Comparison of ENCODE assay signal across 31 mouse cellular contexts in genomic region chr12:46021546-46021910, GRCm38 (mm10).
DNase-seq lines count a peak whose midpoint lies in the region; ATAC-seq and TF ChIP-seq lines count a peak whose summit lies in the region.
"Had no signal": no experiment of that assay in that cellular context is flagged by ENCODE, and none has a peak within 500 bp of the region (broad histone marks: within the 10 kb centered on the region; RNA-seq: fewer than 3 reads in every experiment).

No protein-coding gene starts in this region.

- TF ChIP-seq EP300 in liver, postnatal 0 days (IDR thresholded peaks at IDR 0.05; ENCODE audit: low read depth) = no peak

- no peak for TF ChIP-seq CTCF in forebrain, postnatal 0 days (IDR thresholded peaks at IDR 0.05; ENCODE audit: low read depth)
- no peak for TF ChIP-seq CTCF in brain, embryonic 14.5 days (IDR thresholded peaks at IDR 0.05; ENCODE audit: borderline replicate concordance, extremely low read depth, insufficient read depth, insufficient read length)
- no peak for TF ChIP-seq CTCF in liver, postnatal 0 days (IDR thresholded peaks at IDR 0.05; ENCODE audit: low read depth)

- H3K9me3 ChIP-seq in forebrain, embryonic 13.5 days (replicated peaks) = no peaks in the 10 kb centered on the region
- no peaks in the 10 kb centered on the region for H3K9me3 ChIP-seq in forebrain, postnatal 0 days (ENCODE audit: low read length)
- H3K9me3 ChIP-seq in midbrain, embryonic 12.5 days = no peaks in the 10 kb centered on the region
- H3K9me3 ChIP-seq in midbrain, embryonic 16.5 days (replicated peaks; ENCODE audit: control insufficient read depth, low read length, poor library complexity, severe bottlenecking) = no peaks in the 10 kb centered on the region
- H3K9me3 ChIP-seq in hindbrain, embryonic 16.5 days (ENCODE audit: control insufficient read depth, low read length) = no peaks in the 10 kb centered on the region
- H3K9me3 ChIP-seq in liver, postnatal 0 days (ENCODE audit: low read length) = no peaks in the 10 kb centered on the region
- H3K9me3 ChIP-seq: embryonic facial prominence, embryonic 12.5 days; G1E; heart, embryonic 13.5 days; intestine, embryonic 15.5 days; limb, embryonic 10.5 days; limb, embryonic 15.5 days; liver, embryonic 13.5 days had no signal

- 0 out of 2 replicates have a peak, but pooled peaks cover 5% of the 10 kb centered on the region for H3K4me1 ChIP-seq in forebrain, embryonic 13.5 days
- H3K4me1 ChIP-seq in forebrain, postnatal 0 days (ENCODE audit: insufficient read depth) = peaks cover 3% of the 10 kb centered on the region; the same call in 1 of the 2 replicates
- H3K4me1 ChIP-seq in midbrain, embryonic 12.5 days = no peaks in the 10 kb centered on the region
- H3K4me1 ChIP-seq in midbrain, embryonic 16.5 days (ENCODE audit: control insufficient read depth, insufficient read depth, low read length) = no peaks in the 10 kb centered on the region
- H3K4me1 ChIP-seq in hindbrain, embryonic 16.5 days (ENCODE audit: control insufficient read depth, insufficient read depth, low read depth, low read length) = no peaks in the 10 kb centered on the region
- no peaks in the 10 kb centered on the region for H3K4me1 ChIP-seq in liver, postnatal 0 days (ENCODE audit: insufficient read depth)
- H3K4me1 ChIP-seq: embryonic facial prominence, embryonic 12.5 days; heart, embryonic 13.5 days; intestine, embryonic 15.5 days; limb, embryonic 10.5 days; limb, embryonic 15.5 days; liver, embryonic 13.5 days had no signal

- no peaks in the 10 kb centered on the region for H3K36me3 ChIP-seq in forebrain, embryonic 13.5 days (ENCODE audit: poor library complexity, severe bottlenecking)
- H3K36me3 ChIP-seq in forebrain, postnatal 0 days (ENCODE audit: insufficient read depth) = no peaks in the 10 kb centered on the region
- H3K36me3 ChIP-seq in midbrain, embryonic 12.5 days = no peaks in the 10 kb centered on the region
- H3K36me3 ChIP-seq in midbrain, embryonic 16.5 days (ENCODE audit: control insufficient read depth, insufficient read depth, low read length) = no peaks in the 10 kb centered on the region
- no peaks in the 10 kb centered on the region for H3K36me3 ChIP-seq in hindbrain, embryonic 16.5 days (ENCODE audit: control insufficient read depth, insufficient read depth, low read length)
- H3K36me3 ChIP-seq in liver, postnatal 0 days (replicated peaks; ENCODE audit: insufficient read depth, low read length) = no peaks in the 10 kb centered on the region
- H3K36me3 ChIP-seq: embryonic facial prominence, embryonic 12.5 days; G1E; heart, embryonic 13.5 days; intestine, embryonic 15.5 days; limb, embryonic 10.5 days; limb, embryonic 15.5 days; liver, embryonic 13.5 days had no signal

- 46% methylated on average over 4 of the region's 4 CpGs for WGBS in forebrain, embryonic 13.5 days
- WGBS in forebrain, postnatal 0 days = 41% methylated on average over 4 of the region's 4 CpGs
- WGBS in midbrain, embryonic 12.5 days = 74% methylated on average over 4 of the region's 4 CpGs
- 36% methylated on average over 4 of the region's 4 CpGs for WGBS in midbrain, embryonic 16.5 days
- WGBS in hindbrain, embryonic 16.5 days = 42% methylated on average over 4 of the region's 4 CpGs
- 70% methylated on average over 4 of the region's 4 CpGs for WGBS in liver, postnatal 0 days (ENCODE audit: insufficient replicate concordance)

- DNase-seq in forebrain, postnatal 0 days = no peak
- peak; percentile 36 for DNase-seq in brain, embryonic 14.5 days (ENCODE audit: low read depth)
- no peak for DNase-seq in liver, postnatal 0 days
- no peak for DNase-seq in spleen, adult 18-20 months
- DNase-seq: adrenal gland, postnatal 10 days; cerebellum, adult 11 months; cerebellum, adult 9-10 months; embryo, embryonic 11 days; gastrocnemius, postnatal 10 days; heart, postnatal 10 days; kidney, adult 2 months; kidney, postnatal 36 days; layer of hippocampus, postnatal 36 days; liver, embryonic 13.5 days; lung, adult 2 months; lung, postnatal 10 days; right cerebral cortex, postnatal 4 days; thymus, adult 2 months; thymus, postnatal 36 days had no signal

- no peaks in the 10 kb centered on the region for H3K27me3 ChIP-seq in forebrain, embryonic 13.5 days
- no peaks in the 10 kb centered on the region for H3K27me3 ChIP-seq in forebrain, postnatal 0 days (ENCODE audit: insufficient read depth, low read length)
- no peaks in the 10 kb centered on the region for H3K27me3 ChIP-seq in midbrain, embryonic 12.5 days
- no peaks in the 10 kb centered on the region for H3K27me3 ChIP-seq in midbrain, embryonic 16.5 days (ENCODE audit: control insufficient read depth, insufficient read depth, low read depth, low read length)
- H3K27me3 ChIP-seq in hindbrain, embryonic 16.5 days (replicated peaks; ENCODE audit: control insufficient read depth, insufficient read depth, low read length) = no peaks in the 10 kb centered on the region
- no peaks in the 10 kb centered on the region for H3K27me3 ChIP-seq in liver, postnatal 0 days (ENCODE audit: insufficient read depth, low read length)
- H3K27me3 ChIP-seq: embryonic facial prominence, embryonic 12.5 days; heart, embryonic 13.5 days; intestine, embryonic 15.5 days; limb, embryonic 15.5 days; liver, embryonic 13.5 days had no signal

- H3K27ac ChIP-seq in forebrain, embryonic 13.5 days = no peak overlapping the region; the same call in 1 of the 2 replicates
- no peak overlapping the region for H3K27ac ChIP-seq in forebrain, postnatal 0 days (ENCODE audit: low read depth, low read length)
- H3K27ac ChIP-seq in midbrain, embryonic 12.5 days (replicated peaks) = peak overlapping the region; percentile 46
- H3K27ac ChIP-seq in midbrain, embryonic 16.5 days (ENCODE audit: low read length) = no peak overlapping the region
- H3K27ac ChIP-seq in hindbrain, embryonic 16.5 days (ENCODE audit: low read depth, low read length) = no peak overlapping the region
- no peak overlapping the region for H3K27ac ChIP-seq in liver, postnatal 0 days (ENCODE audit: low read depth)
- H3K27ac ChIP-seq: embryonic facial prominence, embryonic 12.5 days; heart, embryonic 13.5 days; intestine, embryonic 15.5 days; layer of hippocampus, adult 2 months; limb, embryonic 10.5 days; limb, embryonic 15.5 days; liver, embryonic 13.5 days; macrophage had no signal

- no peak for TF ChIP-seq POLR2A in brain, embryonic 14.5 days (IDR thresholded peaks at IDR 0.05; ENCODE audit: borderline replicate concordance, extremely low read depth, insufficient read depth, insufficient read length, poor library complexity, severe bottlenecking)

- peak; percentile 51; the same call in 1 of the 2 replicates for ATAC-seq in forebrain, embryonic 13.5 days
- no peak for ATAC-seq in forebrain, postnatal 0 days
- no peak for ATAC-seq in midbrain, embryonic 12.5 days (ENCODE audit: low FRiP score, low read depth)
- ATAC-seq in midbrain, embryonic 16.5 days = no peak
- 0 out of 2 replicates have a peak, but pooled peaks have one; percentile 24 for ATAC-seq in hindbrain, embryonic 16.5 days
- ATAC-seq in liver, postnatal 0 days = no peak
- ATAC-seq: intestine, embryonic 15.5 days had no signal

- H3K9ac ChIP-seq in forebrain, embryonic 13.5 days = no peak overlapping the region
- H3K9ac ChIP-seq in forebrain, postnatal 0 days = no peak overlapping the region
- no peak overlapping the region for H3K9ac ChIP-seq in midbrain, embryonic 12.5 days (replicated peaks)
- H3K9ac ChIP-seq in midbrain, embryonic 16.5 days (ENCODE audit: low read depth, low read length) = no peak overlapping the region
- no peak overlapping the region for H3K9ac ChIP-seq in hindbrain, embryonic 16.5 days (ENCODE audit: low read depth, low read length)
- no peak overlapping the region for H3K9ac ChIP-seq in liver, postnatal 0 days (replicated peaks)
- H3K9ac ChIP-seq: embryonic facial prominence, embryonic 12.5 days; heart, embryonic 13.5 days; intestine, embryonic 15.5 days; limb, embryonic 15.5 days; liver, embryonic 13.5 days had no signal

- no peak overlapping the region for H3K4me2 ChIP-seq in forebrain, embryonic 13.5 days
- H3K4me2 ChIP-seq in forebrain, postnatal 0 days (ENCODE audit: low read depth) = no peak overlapping the region
- H3K4me2 ChIP-seq in midbrain, embryonic 12.5 days (replicated peaks) = no peak overlapping the region
- H3K4me2 ChIP-seq in midbrain, embryonic 16.5 days (ENCODE audit: low read length) = no peak overlapping the region
- no peak overlapping the region for H3K4me2 ChIP-seq in hindbrain, embryonic 16.5 days (ENCODE audit: low read length)
- no peak overlapping the region for H3K4me2 ChIP-seq in liver, postnatal 0 days (ENCODE audit: low read depth, low read length)
- H3K4me2 ChIP-seq: embryonic facial prominence, embryonic 12.5 days; heart, embryonic 13.5 days; intestine, embryonic 15.5 days; limb, embryonic 15.5 days; liver, embryonic 13.5 days had no signal

- no peak overlapping the region for H3K4me3 ChIP-seq in forebrain, embryonic 13.5 days
- no peak overlapping the region for H3K4me3 ChIP-seq in forebrain, postnatal 0 days (ENCODE audit: low read depth, low read length)
- no peak overlapping the region for H3K4me3 ChIP-seq in midbrain, embryonic 12.5 days
- H3K4me3 ChIP-seq in midbrain, embryonic 16.5 days (ENCODE audit: low read depth, low read length) = no peak overlapping the region
- H3K4me3 ChIP-seq in hindbrain, embryonic 16.5 days (ENCODE audit: low read length) = no peak overlapping the region
- H3K4me3 ChIP-seq in liver, postnatal 0 days (ENCODE audit: low read depth, low read length) = no peak overlapping the region
- H3K4me3 ChIP-seq: embryonic facial prominence, embryonic 12.5 days; heart, embryonic 13.5 days; intestine, embryonic 15.5 days; layer of hippocampus, adult 2 months; limb, embryonic 10.5 days; limb, embryonic 15.5 days; liver, embryonic 13.5 days had no signal

Comparison
In these comparisons a context has a peak if more than half of its experiments do, and no peak if none do; other contexts are left out.
1. ATAC-seq: peak in forebrain, embryonic 13.5 days (single experiment) and hindbrain, embryonic 16.5 days (single experiment); none in forebrain, postnatal 0 days (single experiment), midbrain, embryonic 12.5 days (single experiment), midbrain, embryonic 16.5 days (single experiment) and liver, postnatal 0 days (single experiment).